Mouse (Mus musculus) thymus, adult 2 months (tissue): Measurements from ENCODE around the gene Hes5.

ENCODE experiments used
- CTCF ChIP-seq: fragments of 200-500 bp; IDR thresholded peaks from 2 replicates; pipeline ENCODE4 v1.5.1; 2012; ENCODE audit warnings: mild to moderate bottlenecking, control low read depth, low read length, moderate library complexity, borderline replicate concordance; ENCODE audit not compliant: control insufficient read depth, poor library complexity, insufficient read depth; ENCODE audit errors: extremely low read depth
- POLR2A ChIP-seq: fragments of 200-500 bp; IDR thresholded peaks from 2 replicates; pipeline ENCODE4 v1.6.1; 2012; ENCODE audit warnings: mild to moderate bottlenecking, low read length, control low read depth, moderate library complexity; ENCODE audit not compliant: control insufficient read depth, poor library complexity, insufficient read depth; ENCODE audit errors: extremely low read depth

DNA sequence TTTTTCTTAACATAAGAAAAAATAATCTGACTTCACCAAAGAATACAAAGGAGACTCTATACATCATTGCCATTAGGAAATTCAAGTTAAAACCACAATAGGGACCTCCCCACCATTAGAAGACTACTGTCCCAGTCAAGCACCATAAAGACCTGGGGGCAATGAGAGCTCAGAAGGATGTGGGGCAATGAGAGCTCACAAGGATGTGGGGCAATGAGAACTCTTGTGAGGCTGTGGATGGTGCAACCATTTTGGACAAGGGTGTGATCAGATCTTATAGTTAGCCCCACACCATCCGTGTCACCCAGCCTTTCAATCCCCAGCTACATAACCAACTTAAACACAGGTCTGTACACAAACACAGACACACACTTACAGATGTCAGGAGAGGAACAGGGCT, 23.0 kb upstream of the Hes5 start:
- TF ChIP-seq CTCF, result no peak
- no peak for TF ChIP-seq POLR2A
